In genomic region chr6:123244201-123244600, GRCm38 (mm10) we compare ENCODE assay signal across 32 mouse cellular contexts. TPM values are rescaled to one million over a fixed set of nuclear protein-coding genes. Genes with fewer than 3 reads are reported as not detected.
A peak's percentile ranks its signal among the peaks of the same experiment; 100 is the strongest.
DNase-seq lines count a peak whose midpoint lies in the region; ATAC-seq and TF ChIP-seq lines count a peak whose summit lies in the region.
"Had no signal": no experiment of that assay in that cellular context is flagged by ENCODE, and none has a peak within 500 bp of the region (broad histone marks: within the 10 kb centered on the region; RNA-seq: fewer than 3 reads in every experiment).

No protein-coding gene starts in this region.

- no peaks in the 10 kb centered on the region for H3K9me3 ChIP-seq in lung, postnatal 0 days (ENCODE audit: low read length)
- no peaks in the 10 kb centered on the region for H3K9me3 ChIP-seq in CH12.LX (replicated peaks; ENCODE audit: low read length)
- H3K9me3 ChIP-seq: embryonic facial prominence, embryonic 10.5 days; embryonic facial prominence, embryonic 13.5 days; forebrain, embryonic 12.5 days; forebrain, embryonic 15.5 days; G1E; heart, embryonic 12.5 days; heart, embryonic 15.5 days had no signal

- TF ChIP-seq EP300 in lung, postnatal 0 days (IDR thresholded peaks at IDR 0.05): no peak
- peak; percentile 64 for TF ChIP-seq EP300 in CH12.LX (IDR thresholded peaks at IDR 0.05; ENCODE audit: low read length)

- TF ChIP-seq POLR2A in CH12.LX (IDR thresholded peaks at IDR 0.05; ENCODE audit: low read depth, low read length): no peak

- H3K36me3 ChIP-seq in lung, postnatal 0 days (ENCODE audit: insufficient read depth, low read length): no peaks in the 10 kb centered on the region
- H3K36me3 ChIP-seq in CH12.LX (replicated peaks in 1 of 2; ENCODE audit: control insufficient read depth in 1 of 2, insufficient read depth in 1 of 2, low read length in 1 of 2): no peaks in the 10 kb centered on the region
- H3K36me3 ChIP-seq: embryonic facial prominence, embryonic 10.5 days; embryonic facial prominence, embryonic 13.5 days; forebrain, embryonic 12.5 days; forebrain, embryonic 15.5 days; G1E; heart, embryonic 12.5 days; heart, embryonic 15.5 days had no signal

- no peak overlapping the region for H3K27ac ChIP-seq in lung, postnatal 0 days (ENCODE audit: low read length)
- H3K27ac ChIP-seq in CH12.LX (ENCODE audit: insufficient read depth, low read depth): no peak overlapping the region
- H3K27ac ChIP-seq: embryonic facial prominence, embryonic 10.5 days; embryonic facial prominence, embryonic 13.5 days; forebrain, embryonic 12.5 days; forebrain, embryonic 15.5 days; heart, embryonic 15.5 days; hindbrain, embryonic 14.5 days; hindbrain, postnatal 0 days had no signal

- TF ChIP-seq CTCF in lung, postnatal 0 days (IDR thresholded peaks at IDR 0.05): no peak
- TF ChIP-seq CTCF in CH12.LX (conservative IDR thresholded peaks at IDR 0.05 in 1 of 2, IDR thresholded peaks at IDR 0.05 in 1 of 2; ENCODE audit: low read depth in 2 of 2, low read length in 2 of 2): no peak

- H3K4me3 ChIP-seq in lung, postnatal 0 days (ENCODE audit: low read depth, low read length): no peak overlapping the region
- H3K4me3 ChIP-seq in CH12.LX (replicated peaks in 1 of 3; ENCODE audit: low read depth in 2 of 3, low read length in 2 of 3, poor library complexity in 1 of 3): no peak overlapping the region
- H3K4me3 ChIP-seq: embryonic facial prominence, embryonic 10.5 days; embryonic facial prominence, embryonic 13.5 days; erythroblast, embryonic 14.5 days; forebrain, embryonic 12.5 days; forebrain, embryonic 15.5 days; heart, embryonic 12.5 days; heart, embryonic 15.5 days had no signal

- ATAC-seq in lung, postnatal 0 days: no peak
- peak; percentile 93 for ATAC-seq in granulocyte monocyte progenitor cell, adult 5-6 weeks (replicated peaks; ENCODE audit: poor library complexity, severe bottlenecking)
- peak; percentile 86 for ATAC-seq in megakaryocyte progenitor cell, adult 5-6 weeks (replicated peaks; ENCODE audit: poor library complexity)
- ATAC-seq: forebrain, embryonic 15.5 days; hindbrain, postnatal 0 days; inflammation-experienced regulatory T-cells, adult 6 months; Patski had no signal

- no peaks in the 10 kb centered on the region for H3K27me3 ChIP-seq in lung, postnatal 0 days (replicated peaks; ENCODE audit: insufficient read depth, low read length)
- H3K27me3 ChIP-seq in CH12.LX (replicated peaks): no peaks in the 10 kb centered on the region
- H3K27me3 ChIP-seq: embryonic facial prominence, embryonic 13.5 days; forebrain, embryonic 12.5 days; forebrain, embryonic 15.5 days; heart, embryonic 12.5 days; heart, embryonic 15.5 days; Patski had no signal

- no peak overlapping the region for H3K4me2 ChIP-seq in lung, postnatal 0 days (replicated peaks; ENCODE audit: low read depth, low read length)
- H3K4me2 ChIP-seq in CH12.LX (ENCODE audit: insufficient read depth, low read depth, poor library complexity, severe bottlenecking): 0 out of 2 replicates have a peak overlapping the region, but pooled peaks have one; percentile 31
- H3K4me2 ChIP-seq: embryonic facial prominence, embryonic 13.5 days; forebrain, embryonic 12.5 days; forebrain, embryonic 15.5 days; heart, embryonic 12.5 days; heart, embryonic 15.5 days; hindbrain, embryonic 14.5 days had no signal

- no peaks in the 10 kb centered on the region for H3K4me1 ChIP-seq in lung, postnatal 0 days (ENCODE audit: insufficient read depth, low read depth, low read length)
- 0 out of 4 replicates have a peak, but pooled peaks cover 0 to 3% of the 10 kb centered on the region in 2 experiments for H3K4me1 ChIP-seq in CH12.LX (ENCODE audit: control insufficient read depth in 1 of 2, insufficient read depth in 2 of 2)
- H3K4me1 ChIP-seq: embryonic facial prominence, embryonic 10.5 days; embryonic facial prominence, embryonic 13.5 days; forebrain, embryonic 12.5 days; forebrain, embryonic 15.5 days; heart, embryonic 12.5 days; heart, embryonic 15.5 days had no signal

- DNase-seq in lung, postnatal 0 days (ENCODE audit: low spot score): peak; percentile 29
- DNase-seq in lung, postnatal 10 days: no peak
- peak; percentile 44 for DNase-seq in CH12.LX (ENCODE audit: extremely low read depth)
- DNase-seq in ovary, postnatal 14 days (ENCODE audit: low spot score): no peak
- DNase-seq in heart, postnatal 14 days: no peak
- no peak for DNase-seq in embryo, embryonic 10.5 days (ENCODE audit: low spot score)
- DNase-seq: adrenal gland, adult 2 months; adrenal gland, postnatal 14 days; cerebellum, adult 11-12 months; cerebellum, adult 8-10 months; cerebellum, postnatal 10 days; embryo, embryonic 11 days; gastrocnemius, postnatal 10 days; heart, adult 18-20 months; heart, postnatal 10 days; heart, postnatal 4 days had no signal

- TF ChIP-seq RAD21 in CH12.LX (IDR thresholded peaks at IDR 0.05; ENCODE audit: low read depth, low read length): no peak

- in situ Hi-C loops in CH12.LX (cut with MboI; ENCODE audit: low pct_ligation_motif_present, low pct_unique_long_range_greater_than_20kb, low sequenced_read_pairs): no loop called here

- dilution Hi-C loops in CH12.LX (cut with MboI; ENCODE audit: extremely low pct_ligation_motif_present, extremely low pct_unique_long_range_greater_than_20kb, low sequenced_read_pairs): no loop called here

- 72% methylated on average over 5 of the region's 5 CpGs for WGBS in lung, postnatal 0 days

- no peak overlapping the region for H3K9ac ChIP-seq in lung, postnatal 0 days (replicated peaks; ENCODE audit: low read depth)
- H3K9ac ChIP-seq in CH12.LX (ENCODE audit: insufficient read depth, low read depth): no peak overlapping the region
- H3K9ac ChIP-seq: embryonic facial prominence, embryonic 13.5 days; forebrain, embryonic 12.5 days; forebrain, embryonic 15.5 days; heart, embryonic 12.5 days; heart, embryonic 15.5 days; hindbrain, embryonic 14.5 days had no signal

- no peaks in the 10 kb centered on the region for H3K79me2 ChIP-seq in CH12.LX (replicated peaks; ENCODE audit: control insufficient read depth, extremely low read depth, insufficient read depth, poor library complexity, severe bottlenecking)

- intact Hi-C loops in heart, postnatal 14 days (cut with DNase I): no loop called here

TF ChIP-seq in CH12.LX, 34 proteins besides CTCF, POLR2A, EP300 and RAD21:
- TF ChIP-seq IRF4 (IDR thresholded peaks at IDR 0.05; ENCODE audit: low read depth, low read length) (peak; percentile 63), NELFE (IDR thresholded peaks at IDR 0.05; ENCODE audit: low read depth, low read length) (no peak), KAT2A (IDR thresholded peaks at IDR 0.05; ENCODE audit: insufficient replicate concordance, low read length) (no peak), ZKSCAN1 (IDR thresholded peaks at IDR 0.05; ENCODE audit: borderline replicate concordance, low read depth, low read length) (no peak), GABPA (IDR thresholded peaks at IDR 0.05; ENCODE audit: insufficient replicate concordance, low read depth, low read length) (no peak), MAX (IDR thresholded peaks at IDR 0.05; ENCODE audit: low read length) (no peak)

RNA-seq across cellular contexts. Expression of gene Clec4n, which starts 14.6 kb away (rescaled TPM):
- 28.0 and 31.1 TPM in 2 replicates for polyA plus RNA-seq in lung, postnatal 0 days (2015; fragmentation: Nextera tagmentation; extraction: Ambion mirVana)
- total RNA-seq in CH12.LX (2012; rRNA removed): not detected in 2 replicates
- total RNA-seq in CH12.LX (2014; rRNA removed): not detected in 2 replicates
- polyA plus RNA-seq in CH12.LX (2012; ENCODE audit: insufficient read length, low read depth): not detected in 2 replicates
- total RNA-seq in granulocyte monocyte progenitor cell, adult 5-6 weeks (2014; fragmentation: Nextera tagmentation): not detected in 2 replicates
- 0.57 TPM in 1 of 2 replicates, not detected in the other for total RNA-seq in granulocyte monocyte progenitor cell, adult 5-6 weeks (2017)
- 0.81 TPM in 1 of 2 replicates, not detected in the other for total RNA-seq in megakaryocyte progenitor cell, adult 5-6 weeks (2015)
- 0.54 and 1.2 TPM in 2 replicates for total RNA-seq in megakaryocyte progenitor cell, adult 5-6 weeks (2017)
- total RNA-seq in heart, postnatal 14 days (2021): 1 to 10 TPM; 1.7 to 2.2 TPM
- polyA plus RNA-seq: embryonic facial prominence, embryonic 10.5 days; erythroblast, embryonic 14.5 days; G1E; Patski had no signal

RNA-seq across cellular contexts. Expression of gene Clec4d, which starts 17.7 kb away (rescaled TPM):
- polyA plus RNA-seq in lung, postnatal 0 days (2015; fragmentation: Nextera tagmentation; extraction: Ambion mirVana): 2.5 and 2.7 TPM in 2 replicates
- total RNA-seq in CH12.LX (2012; rRNA removed): not detected in 2 replicates
- not detected in 2 replicates for total RNA-seq in CH12.LX (2014; rRNA removed)
- polyA plus RNA-seq in CH12.LX (2012; ENCODE audit: insufficient read length, low read depth): not detected in 2 replicates
- 5.1 and 10.7 TPM in 2 replicates for total RNA-seq in granulocyte monocyte progenitor cell, adult 5-6 weeks (2014; fragmentation: Nextera tagmentation)
- total RNA-seq in granulocyte monocyte progenitor cell, adult 5-6 weeks (2017): 5.8 and 7.8 TPM in 2 replicates
- total RNA-seq in megakaryocyte progenitor cell, adult 5-6 weeks (2015): 10.5 and 11.3 TPM in 2 replicates
- 4.1 and 15.2 TPM in 2 replicates for total RNA-seq in megakaryocyte progenitor cell, adult 5-6 weeks (2017)
- total RNA-seq in heart, postnatal 14 days (2021): under 1 TPM in 1 of 2 experiments, not detected in 1; 0.66 TPM
- total RNA-seq: hindbrain, postnatal 0 days had no signal
- polyA plus RNA-seq: embryonic facial prominence, embryonic 10.5 days; embryonic facial prominence, embryonic 13.5 days; erythroblast, embryonic 14.5 days; forebrain, embryonic 12.5 days; forebrain, embryonic 15.5 days; heart, embryonic 12.5 days; hindbrain, embryonic 11.5 days; hindbrain, postnatal 0 days; inflammation-experienced regulatory T-cells, adult 6 months; Patski had no signal

RNA-seq across cellular contexts. Expression of gene Clec4e, which starts 45.5 kb away (rescaled TPM):
- polyA plus RNA-seq in lung, postnatal 0 days (2015; fragmentation: Nextera tagmentation; extraction: Ambion mirVana): 1.1 and 4.7 TPM in 2 replicates
- total RNA-seq in CH12.LX (2012; rRNA removed) (not detected in 2 replicates), CH12.LX (2014; rRNA removed) (not detected in 2 replicates)
- not detected in 2 replicates for polyA plus RNA-seq in CH12.LX (2012; ENCODE audit: insufficient read length, low read depth)
- total RNA-seq in granulocyte monocyte progenitor cell, adult 5-6 weeks (2014; fragmentation: Nextera tagmentation): 16.3 and 20.5 TPM in 2 replicates
- 20.9 and 23.7 TPM in 2 replicates for total RNA-seq in granulocyte monocyte progenitor cell, adult 5-6 weeks (2017)
- 17.8 and 19.3 TPM in 2 replicates for total RNA-seq in megakaryocyte progenitor cell, adult 5-6 weeks (2015)
- 17.2 and 19.6 TPM in 2 replicates for total RNA-seq in megakaryocyte progenitor cell, adult 5-6 weeks (2017)
- under 1 TPM in 1 of 2 experiments, not detected in 1; 0.22 TPM for total RNA-seq in heart, postnatal 14 days (2021)
- total RNA-seq: adrenal gland, adult 2 months; heart, postnatal 4 days; hindbrain, postnatal 0 days had no signal
- polyA plus RNA-seq: adrenal gland, adult 2 months; brain, embryonic 14.5 days; embryonic facial prominence, embryonic 10.5 days; embryonic facial prominence, embryonic 13.5 days; erythroblast, embryonic 14.5 days; forebrain, embryonic 12.5 days; forebrain, embryonic 15.5 days; hindbrain, embryonic 11.5 days; hindbrain, embryonic 14.5 days; hindbrain, postnatal 0 days; inflammation-experienced regulatory T-cells, adult 6 months; Patski had no signal

Comparison
In these comparisons a context has a peak if more than half of its experiments do, and no peak if none do; other contexts are left out.
1. DNase-seq: peak in lung, postnatal 0 days (single experiment) and CH12.LX (single experiment); none in lung, postnatal 10 days (single experiment), ovary, postnatal 14 days (single experiment), heart, postnatal 14 days (0 of 2) and embryo, embryonic 10.5 days (single experiment).
2. RNA of gene Clec4e, which starts 45.5 kb away (total RNA-seq): 16.3 to 23.7 TPM in granulocyte monocyte progenitor cell, adult 5-6 weeks and 17.2 to 19.6 TPM in megakaryocyte progenitor cell, adult 5-6 weeks; 0.22 TPM in heart, postnatal 14 days and not detected in CH12.LX; every median in the first group is over 10 times any median in the second.